Mouse (Mus musculus) testis, adult 2 months (tissue): ENCODE data around the gene Nup88.

ENCODE experiments used
- CTCF ChIP-seq: fragments of 200-500 bp; IDR thresholded peaks from 2 replicates; pipeline ENCODE4 v1.5.1; 2012; ENCODE audit warnings: low read depth, mild to moderate bottlenecking, inconsistent platforms, low read length, moderate library complexity; ENCODE audit not compliant: control insufficient read depth, insufficient read depth, insufficient replicate concordance
- POLR2A ChIP-seq: fragments of 200-500 bp; IDR thresholded peaks from 2 replicates; pipeline ENCODE4 v1.6.1; 2012; ENCODE audit warnings: low read depth, mild to moderate bottlenecking, inconsistent platforms, low read length, moderate library complexity; ENCODE audit not compliant: control insufficient read depth

- TF ChIP-seq CTCF (no peak), POLR2A (no peak)
Observed at GRCm38 (mm10) chr11:71007831-71008230, 38.1 kb upstream of the Nup88 start.
